Mouse (Mus musculus): ENCODE measurements around the gene Taok1.

GRCm38 (mm10) chr11:77624441-77625060, 16.9 kb upstream of the Taok1 start:
- TF ChIP-seq CTCF (conservative IDR thresholded peaks at IDR 0.05; ENCODE audit: insufficient read depth, insufficient read length, low read depth, low read length) (no peak), POLR2A (IDR thresholded peaks at IDR 0.05; ENCODE audit: low read depth, low read length) (no peak)
